Comparison of ENCODE assay signal across 8 mouse cellular contexts in genomic region chr19:11912533-11913121, GRCm38 (mm10). TPM values are rescaled to one million over a fixed set of nuclear protein-coding genes. Genes with fewer than 3 reads are reported as not detected.
DNase-seq lines count a peak whose midpoint lies in the region; ATAC-seq and TF ChIP-seq lines count a peak whose summit lies in the region.

No protein-coding gene starts in this region.

- peaks cover 18% of the 10 kb centered on the region for H3K79me2 ChIP-seq in MEL (ENCODE audit: control insufficient read depth, insufficient read depth, low read length, poor library complexity)

- no peak for TF ChIP-seq POLR2A in MEL (IDR thresholded peaks at IDR 0.05; ENCODE audit: control insufficient read depth in 1 of 2, insufficient read depth in 1 of 2, low read depth in 1 of 2, low read length in 2 of 2, poor library complexity in 1 of 2)

- no peaks in the 10 kb centered on the region for H3K9me3 ChIP-seq in MEL (replicated peaks; ENCODE audit: insufficient read depth, low read length)
- no peaks in the 10 kb centered on the region for H3K9me3 ChIP-seq in forebrain, embryonic 12.5 days
- H3K9me3 ChIP-seq in heart, embryonic 15.5 days (replicated peaks): no peaks in the 10 kb centered on the region
- H3K9me3 ChIP-seq in kidney, embryonic 16.5 days (ENCODE audit: low read length): no peaks in the 10 kb centered on the region
- no peaks in the 10 kb centered on the region for H3K9me3 ChIP-seq in lung, embryonic 16.5 days (ENCODE audit: control insufficient read depth, low read length)

- peak overlapping the region; percentile 88 to 96 for H3K4me3 ChIP-seq in MEL (ENCODE audit: control insufficient read depth in 1 of 2, insufficient read depth in 1 of 2, low read depth in 2 of 2, low read length in 2 of 2)
- peak overlapping the region; percentile 88 for H3K4me3 ChIP-seq in forebrain, embryonic 12.5 days (replicated peaks)
- peak overlapping the region; percentile 92 for H3K4me3 ChIP-seq in heart, embryonic 15.5 days
- H3K4me3 ChIP-seq in kidney, embryonic 16.5 days (ENCODE audit: low read length): peak overlapping the region; percentile 82
- H3K4me3 ChIP-seq in lung, embryonic 16.5 days (ENCODE audit: low read length): peak overlapping the region; percentile 96

- WGBS in forebrain, embryonic 12.5 days: 0% methylated on average over 37 of the region's 54 CpGs
- WGBS in heart, embryonic 15.5 days: 0% methylated on average over 31 of the region's 54 CpGs
- WGBS in kidney, embryonic 16.5 days: 1% methylated on average over 44 of the region's 54 CpGs
- under 1% methylated on average over 52 of the region's 54 CpGs for WGBS in lung, embryonic 16.5 days

- TF ChIP-seq RAD21 in MEL (IDR thresholded peaks at IDR 0.05; ENCODE audit: low read depth, low read length): no peak

- TF ChIP-seq EP300 in MEL (IDR thresholded peaks at IDR 0.05; ENCODE audit: low read depth in 1 of 2, low read length in 2 of 2): no peak

- no peak for TF ChIP-seq CTCF in MEL (IDR thresholded peaks at IDR 0.05 in 2 of 3, conservative IDR thresholded peaks at IDR 0.05 in 1 of 3; ENCODE audit: control insufficient read depth in 1 of 3, insufficient read depth in 1 of 3, low read depth in 2 of 3, low read length in 3 of 3, poor library complexity in 1 of 3, severe bottlenecking in 1 of 3)

- peak overlapping the region; percentile 4; the same call in 1 of the 2 replicates for H3K27ac ChIP-seq in MEL (ENCODE audit: control insufficient read depth, low read depth, low read length)
- H3K27ac ChIP-seq in forebrain, embryonic 12.5 days: peak overlapping the region; percentile 92
- peak overlapping the region; percentile 95 for H3K27ac ChIP-seq in heart, embryonic 15.5 days
- H3K27ac ChIP-seq in kidney, embryonic 16.5 days (ENCODE audit: low read length): peak overlapping the region; percentile 85
- peak overlapping the region; percentile 95 for H3K27ac ChIP-seq in lung, embryonic 16.5 days (ENCODE audit: low read length)

- H3K27me3 ChIP-seq in MEL (ENCODE audit: control insufficient read depth in 1 of 2, insufficient read depth in 2 of 2, low read length in 2 of 2): no peaks in the 10 kb centered on the region
- no peaks in the 10 kb centered on the region for H3K27me3 ChIP-seq in forebrain, embryonic 12.5 days
- no peaks in the 10 kb centered on the region for H3K27me3 ChIP-seq in heart, embryonic 15.5 days
- no peaks in the 10 kb centered on the region for H3K27me3 ChIP-seq in kidney, embryonic 16.5 days (ENCODE audit: insufficient read depth, low read length)
- no peaks in the 10 kb centered on the region for H3K27me3 ChIP-seq in lung, embryonic 16.5 days (ENCODE audit: control insufficient read depth, insufficient read depth, low read depth, low read length)

- peak overlapping the region; percentile 93 for H3K9ac ChIP-seq in MEL (ENCODE audit: control insufficient read depth, low read depth, low read length, poor library complexity, severe bottlenecking)
- peak overlapping the region; percentile 88 for H3K9ac ChIP-seq in forebrain, embryonic 12.5 days
- peak overlapping the region; percentile 90 for H3K9ac ChIP-seq in heart, embryonic 15.5 days
- H3K9ac ChIP-seq in kidney, embryonic 16.5 days (replicated peaks; ENCODE audit: low read length): peak overlapping the region; percentile 87
- peak overlapping the region; percentile 95 for H3K9ac ChIP-seq in lung, embryonic 16.5 days (ENCODE audit: low read length)

- peaks cover 6 to 10% of the 10 kb centered on the region in 2 experiments; a peak in 3 of 4 replicates for H3K4me1 ChIP-seq in MEL (ENCODE audit: control insufficient read depth in 1 of 2, insufficient read depth in 2 of 2, low read length in 2 of 2)
- H3K4me1 ChIP-seq in forebrain, embryonic 12.5 days: peaks cover 31% of the 10 kb centered on the region
- peaks cover 27% of the 10 kb centered on the region for H3K4me1 ChIP-seq in heart, embryonic 15.5 days (replicated peaks)
- peaks cover 9% of the 10 kb centered on the region for H3K4me1 ChIP-seq in kidney, embryonic 16.5 days (ENCODE audit: insufficient read depth, low read length)
- H3K4me1 ChIP-seq in lung, embryonic 16.5 days (replicated peaks; ENCODE audit: control insufficient read depth, insufficient read depth, low read length): peaks cover 15% of the 10 kb centered on the region

- H3K4me2 ChIP-seq in forebrain, embryonic 12.5 days: peak overlapping the region; percentile 72
- peak overlapping the region; percentile 65 for H3K4me2 ChIP-seq in heart, embryonic 15.5 days
- peak overlapping the region; percentile 66 for H3K4me2 ChIP-seq in kidney, embryonic 16.5 days (replicated peaks; ENCODE audit: low read depth, low read length)
- peak overlapping the region; percentile 85 for H3K4me2 ChIP-seq in lung, embryonic 16.5 days (ENCODE audit: low read depth, low read length)

- H3K36me3 ChIP-seq in MEL (ENCODE audit: control insufficient read depth in 1 of 2, insufficient read depth in 2 of 2, low read length in 2 of 2): peaks cover 5 to 38% of the 10 kb centered on the region in 2 experiments
- peaks cover 15% of the 10 kb centered on the region for H3K36me3 ChIP-seq in forebrain, embryonic 12.5 days (replicated peaks)
- peaks cover 9% of the 10 kb centered on the region; the same call in 1 of the 2 replicates for H3K36me3 ChIP-seq in heart, embryonic 15.5 days
- peaks cover 10% of the 10 kb centered on the region; the same call in 1 of the 2 replicates for H3K36me3 ChIP-seq in kidney, embryonic 16.5 days (ENCODE audit: insufficient read depth, low read length)
- no peaks in the 10 kb centered on the region; the same call in 1 of the 2 replicates for H3K36me3 ChIP-seq in lung, embryonic 16.5 days (ENCODE audit: control insufficient read depth, insufficient read depth, low read length)

- ATAC-seq in forebrain, embryonic 12.5 days (ENCODE audit: low FRiP score): peak; percentile 83
- ATAC-seq in heart, embryonic 15.5 days (replicated peaks; ENCODE audit: insufficient number of reproducible peaks, insufficient read depth, low FRiP score, low read depth): peak; percentile 48
- peak; percentile 73 for ATAC-seq in kidney, embryonic 16.5 days (ENCODE audit: low FRiP score, low TSS enrichment)
- ATAC-seq in lung, embryonic 16.5 days (ENCODE audit: low read depth): peak; percentile 60

- DNase-seq in MEL (ENCODE audit: low read depth, low spot score): peak; percentile 64
- peak; percentile 35 to 44 for DNase-seq in adrenal gland, postnatal 4 days (ENCODE audit: low spot score in 2 of 2)
- peak; percentile 10 to 22 for DNase-seq in right cerebral cortex, adult 2 months (ENCODE audit: low spot score in 2 of 2)
- DNase-seq in retina, embryonic 14.5 days (ENCODE audit: low spot score): no peak

RNA-seq across cellular contexts. Expression of gene Patl1, which starts 0.4 kb away (rescaled TPM):
- 5.4 and 6.1 TPM in 2 replicates for total RNA-seq in MEL (2012; rRNA removed)
- 10 to 100 TPM in 1 of 2 experiments, not detected in 1; 33.5 TPM for polyA plus RNA-seq in MEL (2012; ENCODE audit: insufficient read depth in 1 of 2, insufficient read length in 2 of 2, low read depth in 1 of 2, low replicate concordance in 2 of 2, missing spikeins in 1 of 2)
- total RNA-seq in adrenal gland, postnatal 4 days (2021): 10 to 100 TPM; 36.2 to 38.1 TPM
- 23.4 and 26.8 TPM in 2 replicates for polyA plus RNA-seq in forebrain, embryonic 12.5 days (2016; fragmentation: Nextera tagmentation; extraction: Ambion mirVana)
- 17.2 and 17.3 TPM in 2 replicates for polyA plus RNA-seq in heart, embryonic 15.5 days (2015; fragmentation: Nextera tagmentation; extraction: Ambion mirVana)
- 20.0 and 22.5 TPM in 2 replicates for polyA plus RNA-seq in kidney, embryonic 16.5 days (2015; fragmentation: Nextera tagmentation; extraction: Ambion mirVana)
- polyA plus RNA-seq in lung, embryonic 16.5 days (2015; fragmentation: Nextera tagmentation; extraction: Ambion mirVana): 18.9 and 19.0 TPM in 2 replicates

RNA-seq across cellular contexts. Expression of gene Olfr1420, which starts 26.3 kb away (rescaled TPM):
- total RNA-seq in MEL (2012; rRNA removed): not detected in 2 replicates
- polyA plus RNA-seq in MEL (2012; ENCODE audit: insufficient read depth in 1 of 2, insufficient read length in 2 of 2, low read depth in 1 of 2, low replicate concordance in 2 of 2, missing spikeins in 1 of 2): under 1 TPM in 1 of 2 experiments, not detected in 1; 0.03 TPM
- not detected for total RNA-seq in adrenal gland, postnatal 4 days (2021)
- polyA plus RNA-seq in forebrain, embryonic 12.5 days (2016; fragmentation: Nextera tagmentation; extraction: Ambion mirVana): 0.06 TPM in 1 of 2 replicates, not detected in the other
- 0.05 and 0.28 TPM in 2 replicates for polyA plus RNA-seq in heart, embryonic 15.5 days (2015; fragmentation: Nextera tagmentation; extraction: Ambion mirVana)
- not detected in 2 replicates for polyA plus RNA-seq in kidney, embryonic 16.5 days (2015; fragmentation: Nextera tagmentation; extraction: Ambion mirVana)
- 0.05 TPM in 1 of 2 replicates, not detected in the other for polyA plus RNA-seq in lung, embryonic 16.5 days (2015; fragmentation: Nextera tagmentation; extraction: Ambion mirVana)

RNA-seq across cellular contexts. Expression of gene Olfr1419, which starts 37.7 kb away (rescaled TPM):
- total RNA-seq in MEL (2012; rRNA removed): not detected in 2 replicates
- polyA plus RNA-seq in MEL (2012; ENCODE audit: insufficient read depth in 1 of 2, insufficient read length in 2 of 2, low read depth in 1 of 2, low replicate concordance in 2 of 2, missing spikeins in 1 of 2): not detected
- total RNA-seq in adrenal gland, postnatal 4 days (2021): not detected
- not detected in 2 replicates for polyA plus RNA-seq in forebrain, embryonic 12.5 days (2016; fragmentation: Nextera tagmentation; extraction: Ambion mirVana)
- polyA plus RNA-seq in heart, embryonic 15.5 days (2015; fragmentation: Nextera tagmentation; extraction: Ambion mirVana): not detected in 2 replicates
- polyA plus RNA-seq in kidney, embryonic 16.5 days (2015; fragmentation: Nextera tagmentation; extraction: Ambion mirVana): not detected in 2 replicates
- polyA plus RNA-seq in lung, embryonic 16.5 days (2015; fragmentation: Nextera tagmentation; extraction: Ambion mirVana): not detected in 2 replicates

RNA-seq across cellular contexts. Expression of gene Olfr1418, which starts 51.8 kb away (rescaled TPM):
- 0.03 TPM in 1 of 2 replicates, not detected in the other for total RNA-seq in MEL (2012; rRNA removed)
- polyA plus RNA-seq in MEL (2012; ENCODE audit: insufficient read depth in 1 of 2, insufficient read length in 2 of 2, low read depth in 1 of 2, low replicate concordance in 2 of 2, missing spikeins in 1 of 2): not detected
- not detected for total RNA-seq in adrenal gland, postnatal 4 days (2021)
- polyA plus RNA-seq in forebrain, embryonic 12.5 days (2016; fragmentation: Nextera tagmentation; extraction: Ambion mirVana): not detected in 2 replicates
- polyA plus RNA-seq in heart, embryonic 15.5 days (2015; fragmentation: Nextera tagmentation; extraction: Ambion mirVana): not detected in 2 replicates
- polyA plus RNA-seq in kidney, embryonic 16.5 days (2015; fragmentation: Nextera tagmentation; extraction: Ambion mirVana): not detected in 2 replicates
- not detected in 2 replicates for polyA plus RNA-seq in lung, embryonic 16.5 days (2015; fragmentation: Nextera tagmentation; extraction: Ambion mirVana)

RNA-seq across cellular contexts. Expression of gene Osbp, which starts 53.1 kb away (rescaled TPM):
- 16.4 and 16.5 TPM in 2 replicates for total RNA-seq in MEL (2012; rRNA removed)
- 10 to 100 TPM; 38.8 to 64.6 TPM for polyA plus RNA-seq in MEL (2012; ENCODE audit: insufficient read depth in 1 of 2, insufficient read length in 2 of 2, low read depth in 1 of 2, low replicate concordance in 2 of 2, missing spikeins in 1 of 2)
- 10 to 100 TPM; 71.0 to 74.0 TPM for total RNA-seq in adrenal gland, postnatal 4 days (2021)
- polyA plus RNA-seq in forebrain, embryonic 12.5 days (2016; fragmentation: Nextera tagmentation; extraction: Ambion mirVana): 5.8 and 6.3 TPM in 2 replicates
- polyA plus RNA-seq in heart, embryonic 15.5 days (2015; fragmentation: Nextera tagmentation; extraction: Ambion mirVana): 4.3 and 4.4 TPM in 2 replicates
- 4.1 and 4.2 TPM in 2 replicates for polyA plus RNA-seq in kidney, embryonic 16.5 days (2015; fragmentation: Nextera tagmentation; extraction: Ambion mirVana)
- polyA plus RNA-seq in lung, embryonic 16.5 days (2015; fragmentation: Nextera tagmentation; extraction: Ambion mirVana): 3.1 and 4.0 TPM in 2 replicates

Comparison
In these comparisons a context has a peak if more than half of its experiments do, and no peak if none do; other contexts are left out.
1. H3K27ac ChIP-seq: peak in every context shown above with its lines; median percentile 95 in heart, embryonic 15.5 days; 95 in lung, embryonic 16.5 days; 92 in forebrain, embryonic 12.5 days; 85 in kidney, embryonic 16.5 days; 4 in MEL.